Mouse (Mus musculus) layer of hippocampus, postnatal 10 days (tissue): ENCODE measurements at regions not wholly inside any gene's neighbourhood (a gene's known extent, or its start where the extent isn't known, plus 50 kb on each side); places are given as distances from the start of the nearest gene placed in this dataset.

Experiments
- DNase-seq, 2 experiments: peaks; one replicate each; pipeline ENCODE4 v3.0.0; 2021; ENCODE audit warnings: low spot score in 2 of 2

GRCm38 (mm10) chr12:94155110-94155858 lies 1536.7 kb upstream of the Flrt2 start:
- DNase-seq = no peak

- DNase-seq = no peak
Observed at GRCm38 (mm10) chr12:94182358-94182757, 1509.7 kb upstream of the Flrt2 start.

- peak; percentile 3 to 13 for DNase-seq
Observed at GRCm38 (mm10) chr12:94190620-94191081, 1501.4 kb upstream of the Flrt2 start.

GRCm38 (mm10) chr12:94217906-94218305 lies 1474.1 kb upstream of the Flrt2 start:
- no peak for DNase-seq

GRCm38 (mm10) chr12:94229894-94230293 lies 1462.1 kb upstream of the Flrt2 start:
- DNase-seq = no peak

- no peak for DNase-seq
Observed at GRCm38 (mm10) chr12:94245366-94245765, 1446.7 kb upstream of the Flrt2 start.

GRCm38 (mm10) chr12:94247362-94247761 lies 1444.7 kb upstream of the Flrt2 start:
- no peak for DNase-seq

GRCm38 (mm10) chr12:94252957-94253633 lies 1438.9 kb upstream of the Flrt2 start:
- no peak for DNase-seq

- no peak for DNase-seq
Observed at GRCm38 (mm10) chr12:94280946-94281345, 1411.1 kb upstream of the Flrt2 start.

- no peak for DNase-seq
Observed at GRCm38 (mm10) chr12:94282931-94283330, 1409.1 kb upstream of the Flrt2 start.

GRCm38 (mm10) chr12:94283572-94283971 lies 1408.5 kb upstream of the Flrt2 start:
- DNase-seq = no peak

GRCm38 (mm10) chr12:94297864-94298263 lies 1394.2 kb upstream of the Flrt2 start:
- DNase-seq = no peak

GRCm38 (mm10) chr12:94332351-94332750 lies 1359.7 kb upstream of the Flrt2 start:
- no peak for DNase-seq

- no peak for DNase-seq
Observed at GRCm38 (mm10) chr12:94334671-94335070, 1357.4 kb upstream of the Flrt2 start.

GRCm38 (mm10) chr12:94349623-94350156 lies 1342.3 kb upstream of the Flrt2 start:
- no peak for DNase-seq

GRCm38 (mm10) chr12:94364269-94364668 lies 1327.8 kb upstream of the Flrt2 start:
- DNase-seq = no peak

GRCm38 (mm10) chr12:94399991-94400390 lies 1292.0 kb upstream of the Flrt2 start:
- DNase-seq = no peak

GRCm38 (mm10) chr12:94420918-94421317 lies 1271.1 kb upstream of the Flrt2 start:
- no peak for DNase-seq

- DNase-seq = no peak
Observed at GRCm38 (mm10) chr12:94421743-94422142, 1270.3 kb upstream of the Flrt2 start.

- DNase-seq = no peak
Observed at GRCm38 (mm10) chr12:94424340-94424981, 1267.6 kb upstream of the Flrt2 start.

- no peak for DNase-seq
Observed at GRCm38 (mm10) chr12:94449517-94449916, 1242.5 kb upstream of the Flrt2 start.

- no peak for DNase-seq
Observed at GRCm38 (mm10) chr12:94468027-94468426, 1224.0 kb upstream of the Flrt2 start.
